Mouse (Mus musculus): ENCODE data around the gene Hddc3. TPM values are rescaled to one million over a fixed set of nuclear protein-coding genes. Genes with fewer than 3 reads are reported as not detected.
A peak's percentile ranks its signal among the peaks of the same experiment; 100 is the strongest.

Gene Hddc3
- polyA plus RNA-seq, 1 experiment from 2014 or later: 16.1 TPM

- Histone ChIP-seq H3K4me1 (replicated peaks) (0 out of 2 replicates have a peak, but pooled peaks cover 3% of the 10 kb centered on the region), H3K9me3 (replicated peaks) (no peaks in the 10 kb centered on the region), H3K4me2 (no peak overlapping the region), H3K4me3 (no peak overlapping the region), H3K9ac (no peak overlapping the region), H3K27ac (no peak overlapping the region), H3K36me3 (peaks cover 41% of the 10 kb centered on the region), H3K27me3 (no peaks in the 10 kb centered on the region)
- WGBS: 85% methylated on average over 8 of the region's 8 CpGs
- no peak for ATAC-seq (replicated peaks; ENCODE audit: insufficient number of reproducible peaks, insufficient read depth, low FRiP score, low read depth)
These were observed 10.0 kb downstream of the Hddc3 start for GRCm38 (mm10) chr7:80352920-80353319.

- no peak overlapping the region for H3K4me3 ChIP-seq
- H3K27ac ChIP-seq: peak overlapping the region; percentile 47; the same call in 1 of the 2 replicates
- no peak overlapping the region for H3K9ac ChIP-seq
- no peaks in the 10 kb centered on the region for H3K9me3 ChIP-seq (replicated peaks)
- no peak overlapping the region for H3K4me2 ChIP-seq
- no peaks in the 10 kb centered on the region for H3K27me3 ChIP-seq
- peaks cover 58% of the 10 kb centered on the region for H3K36me3 ChIP-seq
- 0 out of 2 replicates have a peak, but pooled peaks cover 6% of the 10 kb centered on the region for H3K4me1 ChIP-seq (replicated peaks)
- ATAC-seq (replicated peaks; ENCODE audit: insufficient number of reproducible peaks, insufficient read depth, low FRiP score, low read depth): no peak
- 83% methylated on average over 13 of the region's 13 CpGs for WGBS
These were observed 13.4 kb downstream of the Hddc3 start for GRCm38 (mm10) chr7:80356351-80356750.

- Histone ChIP-seq H3K4me2 (no peak overlapping the region), H3K36me3 (peaks cover 63% of the 10 kb centered on the region), H3K9me3 (replicated peaks) (no peaks in the 10 kb centered on the region), H3K27ac (peak overlapping the region; percentile 47), H3K27me3 (no peaks in the 10 kb centered on the region), H3K4me1 (replicated peaks) (0 out of 2 replicates have a peak, but pooled peaks cover 6% of the 10 kb centered on the region), H3K4me3 (no peak overlapping the region), H3K9ac (no peak overlapping the region; the same call in 1 of the 2 replicates)
- 62% methylated on average over 8 of the region's 8 CpGs for WGBS
- ATAC-seq (replicated peaks; ENCODE audit: insufficient number of reproducible peaks, insufficient read depth, low FRiP score, low read depth): peak; percentile 47
These were observed 14.3 kb downstream of the Hddc3 start for GRCm38 (mm10) chr7:80357156-80357555.

GRCm38 (mm10) chr7:80358039-80358438, 15.1 kb downstream of the Hddc3 start:
- Histone ChIP-seq H3K9ac (0 out of 2 replicates have a peak overlapping the region, but pooled peaks have one; percentile 28), H3K4me2 (no peak overlapping the region), H3K27ac (no peak overlapping the region), H3K4me1 (replicated peaks) (0 out of 2 replicates have a peak, but pooled peaks cover 6% of the 10 kb centered on the region), H3K27me3 (no peaks in the 10 kb centered on the region), H3K9me3 (replicated peaks) (no peaks in the 10 kb centered on the region), H3K36me3 (peaks cover 65% of the 10 kb centered on the region), H3K4me3 (no peak overlapping the region)
- ATAC-seq (replicated peaks; ENCODE audit: insufficient number of reproducible peaks, insufficient read depth, low FRiP score, low read depth): no peak
- 57% methylated on average over 4 of the region's 4 CpGs for WGBS

GRCm38 (mm10) chr7:80360435-80360834, 17.5 kb downstream of the Hddc3 start:
- 51% methylated on average over 3 of the region's 3 CpGs for WGBS
- Histone ChIP-seq H3K4me3 (no peak overlapping the region), H3K27ac (no peak overlapping the region), H3K4me2 (no peak overlapping the region), H3K36me3 (peaks cover 82% of the 10 kb centered on the region), H3K4me1 (replicated peaks) (0 out of 2 replicates have a peak, but pooled peaks cover 6% of the 10 kb centered on the region), H3K27me3 (no peaks in the 10 kb centered on the region), H3K9me3 (replicated peaks) (no peaks in the 10 kb centered on the region), H3K9ac (no peak overlapping the region)
- no peak for ATAC-seq (replicated peaks; ENCODE audit: insufficient number of reproducible peaks, insufficient read depth, low FRiP score, low read depth)

GRCm38 (mm10) chr7:80365759-80366158, 22.9 kb downstream of the Hddc3 start:
- no peak for ATAC-seq (replicated peaks; ENCODE audit: insufficient number of reproducible peaks, insufficient read depth, low FRiP score, low read depth)
- H3K27me3 ChIP-seq: no peaks in the 10 kb centered on the region
- 57% methylated on average over 2 of the region's 2 CpGs for WGBS
- no peaks in the 10 kb centered on the region for H3K9me3 ChIP-seq (replicated peaks)
- H3K36me3 ChIP-seq: peaks cover 69% of the 10 kb centered on the region
- H3K4me2 ChIP-seq: no peak overlapping the region
- peaks cover 25% of the 10 kb centered on the region for H3K4me1 ChIP-seq (replicated peaks)
- H3K27ac ChIP-seq: no peak overlapping the region
- H3K4me3 ChIP-seq: no peak overlapping the region
- no peak overlapping the region for H3K9ac ChIP-seq

- H3K4me3 ChIP-seq: no peak overlapping the region
- ATAC-seq (replicated peaks; ENCODE audit: insufficient number of reproducible peaks, insufficient read depth, low FRiP score, low read depth): no peak
- H3K4me1 ChIP-seq (replicated peaks): peaks cover 28% of the 10 kb centered on the region
These were observed 24.3 kb downstream of the Hddc3 start for GRCm38 (mm10) chr7:80367232-80367631.

GRCm38 (mm10) chr7:80368009-80368408, 25.1 kb downstream of the Hddc3 start:
- Histone ChIP-seq H3K27ac (no peak overlapping the region), H3K4me3 (no peak overlapping the region), H3K4me1 (replicated peaks) (peaks cover 28% of the 10 kb centered on the region), H3K27me3 (no peaks in the 10 kb centered on the region), H3K9ac (no peak overlapping the region), H3K36me3 (peaks cover 47% of the 10 kb centered on the region), H3K4me2 (peak overlapping the region; percentile 86; the same call in 1 of the 2 replicates), H3K9me3 (replicated peaks) (no peaks in the 10 kb centered on the region)
- 80% methylated on average over 9 of the region's 9 CpGs for WGBS
- ATAC-seq (replicated peaks; ENCODE audit: insufficient number of reproducible peaks, insufficient read depth, low FRiP score, low read depth): no peak

More at GRCm38 (mm10) chr7:80367232-80367631, 24.3 kb downstream of the Hddc3 start:
- 97% methylated on average over 7 of the region's 7 CpGs for WGBS
- no peaks in the 10 kb centered on the region for H3K9me3 ChIP-seq (replicated peaks)
- no peak overlapping the region for H3K27ac ChIP-seq
- H3K4me2 ChIP-seq: no peak overlapping the region
- peaks cover 55% of the 10 kb centered on the region for H3K36me3 ChIP-seq
- no peaks in the 10 kb centered on the region for H3K27me3 ChIP-seq
- H3K9ac ChIP-seq: no peak overlapping the region

GRCm38 (mm10) chr7:80368635-80369421, 25.9 kb downstream of the Hddc3 start:
- no peak overlapping the region; the same call in 1 of the 2 replicates for H3K9ac ChIP-seq
- H3K27me3 ChIP-seq: no peaks in the 10 kb centered on the region
- 0 out of 2 replicates have a peak, but pooled peaks have one; percentile 13 for ATAC-seq (replicated peaks; ENCODE audit: insufficient number of reproducible peaks, insufficient read depth, low FRiP score, low read depth)
- H3K9me3 ChIP-seq (replicated peaks): no peaks in the 10 kb centered on the region
- peaks cover 39% of the 10 kb centered on the region for H3K36me3 ChIP-seq
- no peak overlapping the region; the same call in 1 of the 2 replicates for H3K4me3 ChIP-seq
- peak overlapping the region; percentile 86 for H3K4me2 ChIP-seq
- 49% methylated on average over 20 of the region's 20 CpGs for WGBS
- H3K27ac ChIP-seq: peak overlapping the region; percentile 48
- H3K4me1 ChIP-seq (replicated peaks): peaks cover 28% of the 10 kb centered on the region

- ATAC-seq (replicated peaks; ENCODE audit: insufficient number of reproducible peaks, insufficient read depth, low FRiP score, low read depth): no peak
- H3K4me3 ChIP-seq: peak overlapping the region; percentile 95
- H3K9ac ChIP-seq: no peak overlapping the region
- H3K9me3 ChIP-seq (replicated peaks): no peaks in the 10 kb centered on the region
- H3K4me1 ChIP-seq (replicated peaks): peaks cover 28% of the 10 kb centered on the region
- peak overlapping the region; percentile 86 for H3K4me2 ChIP-seq
- 67% methylated on average over 5 of the region's 5 CpGs for WGBS
- H3K27ac ChIP-seq: peak overlapping the region; percentile 93
- no peaks in the 10 kb centered on the region for H3K27me3 ChIP-seq
- H3K36me3 ChIP-seq: peaks cover 32% of the 10 kb centered on the region
These were observed 26.6 kb downstream of the Hddc3 start for GRCm38 (mm10) chr7:80369461-80369860.

GRCm38 (mm10) chr7:80369967-80370431, 27.1 kb downstream of the Hddc3 start:
- H3K27me3 ChIP-seq: no peaks in the 10 kb centered on the region
- peak overlapping the region; percentile 86 for H3K4me2 ChIP-seq
- H3K27ac ChIP-seq: peak overlapping the region; percentile 93
- peak; percentile 0; the same call in 1 of the 2 replicates for ATAC-seq (replicated peaks; ENCODE audit: insufficient number of reproducible peaks, insufficient read depth, low FRiP score, low read depth)
- H3K36me3 ChIP-seq: peaks cover 28% of the 10 kb centered on the region
- peak overlapping the region; percentile 95 for H3K4me3 ChIP-seq
- peak overlapping the region; percentile 90 for H3K9ac ChIP-seq
- no peaks in the 10 kb centered on the region for H3K9me3 ChIP-seq (replicated peaks)
- 45% methylated on average over 4 of the region's 4 CpGs for WGBS
- peaks cover 28% of the 10 kb centered on the region for H3K4me1 ChIP-seq (replicated peaks)

Measured in heart, embryonic 15.5 days (tissue).